Mouse (Mus musculus) cerebellum, adult (tissue): Measurements from ENCODE around the gene Il5ra.

Source experiments
- ATAC-seq: cut with Nextera tagmentation; 2 replicates; pipeline ENCODE4 v1.9.2; 2017; ENCODE audit warnings: mild to moderate bottlenecking, moderate library complexity, mixed read lengths; ENCODE audit not compliant: insufficient number of reproducible peaks, low FRiP score, low TSS enrichment

Gene Il5ra

DNA sequence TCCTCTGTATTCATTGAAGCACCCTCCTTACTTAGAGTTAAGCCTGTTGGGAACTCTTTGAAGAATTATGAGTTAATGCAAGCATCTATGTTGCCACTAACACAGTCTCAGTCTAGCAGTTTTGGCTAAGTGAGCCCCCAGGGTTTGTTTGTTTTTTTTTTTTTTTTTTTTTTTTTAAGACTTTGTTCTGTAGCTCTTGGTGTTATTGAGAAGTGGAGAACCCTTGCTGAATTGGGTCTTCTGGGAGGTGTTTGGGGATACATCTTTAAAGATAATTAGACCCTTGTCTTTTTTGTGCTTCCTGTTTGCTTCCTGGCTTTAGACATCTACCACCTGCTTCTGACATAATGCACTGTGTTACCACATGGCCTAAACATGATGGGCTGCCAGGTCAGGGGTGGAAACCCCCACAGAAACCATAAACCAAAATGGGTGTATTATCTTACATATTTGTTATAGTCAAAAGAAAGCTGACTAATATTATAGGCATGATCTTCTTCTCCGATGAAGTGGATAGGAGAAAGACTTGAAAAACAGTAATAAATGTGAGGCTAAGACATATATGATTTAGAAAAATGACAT, 8.5 kb downstream of the Il5ra start:
- no peak for ATAC-seq

DNA sequence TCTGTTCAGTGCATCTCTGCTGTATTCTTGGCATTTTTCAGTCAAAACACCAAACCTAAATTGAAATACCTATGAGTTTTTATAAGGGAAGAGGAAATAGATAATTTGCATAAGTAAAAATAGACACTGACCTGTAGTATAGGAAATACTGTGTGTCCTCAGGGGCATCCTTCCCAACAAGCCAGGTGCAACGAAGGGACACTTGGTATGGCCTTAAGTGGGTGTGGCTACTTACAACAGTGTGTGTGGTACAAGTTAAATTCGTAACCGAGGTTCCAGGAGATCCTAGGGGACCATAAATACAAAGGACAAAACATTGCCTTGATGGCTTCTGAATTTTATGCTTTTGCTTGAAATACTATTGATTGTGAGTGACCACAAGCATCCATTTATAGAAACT, 10.6 kb downstream of the Il5ra start:
- ATAC-seq, result no peak

DNA sequence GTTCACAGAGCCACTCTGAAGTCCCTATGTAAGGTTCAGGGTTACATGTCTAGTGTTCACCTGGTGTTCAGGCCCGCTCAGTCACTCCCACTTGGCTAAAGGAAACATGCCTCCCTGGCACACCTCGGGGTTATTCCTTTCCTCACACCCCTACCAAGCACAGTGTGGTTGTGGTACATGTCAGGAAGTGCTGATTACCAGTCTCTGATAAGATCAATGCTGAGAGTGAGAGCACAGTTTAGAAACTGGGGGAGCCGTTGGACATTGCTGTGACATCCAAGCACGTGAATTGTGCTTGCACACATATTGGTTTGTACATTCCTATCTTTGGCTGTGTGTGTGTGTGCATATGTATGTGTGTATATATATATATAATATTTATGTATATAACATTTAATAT, 16.3 kb downstream of the Il5ra start:
- no peak for ATAC-seq

DNA sequence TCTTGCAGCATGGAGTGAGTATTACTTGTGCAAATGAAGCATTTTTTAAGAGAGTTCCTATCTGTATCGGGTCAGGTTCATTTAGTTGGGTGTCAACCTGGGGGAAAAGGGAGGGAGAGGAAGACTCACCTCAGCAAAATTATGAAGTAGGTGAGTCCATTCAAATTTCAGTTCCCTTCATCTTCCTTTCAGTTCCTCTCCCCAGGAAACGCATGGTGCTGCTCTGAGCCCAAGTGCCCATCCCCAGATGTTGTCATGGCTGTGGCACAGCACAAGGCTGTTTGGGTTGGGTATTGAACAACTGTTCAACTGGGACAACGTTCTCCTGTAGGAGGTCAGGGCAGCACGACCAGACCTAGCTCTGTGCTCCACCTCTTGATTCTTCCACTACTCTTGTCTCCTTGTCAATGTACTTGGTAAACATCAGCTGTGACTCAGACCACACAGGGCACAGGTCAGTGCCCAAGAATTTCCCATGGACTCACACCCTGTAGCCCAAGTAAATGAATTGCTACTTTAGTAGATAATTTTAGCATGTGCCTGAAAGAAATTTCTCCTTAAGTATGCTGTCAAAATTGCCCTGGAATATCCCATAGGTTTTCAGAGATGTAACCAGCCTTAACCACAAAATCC, 19.0 kb downstream of the Il5ra start:
- no peak for ATAC-seq

GRCm38 (mm10) chr6:106727703-106728102, 21.1 kb downstream of the Il5ra start:
- ATAC-seq, result no peak

DNA sequence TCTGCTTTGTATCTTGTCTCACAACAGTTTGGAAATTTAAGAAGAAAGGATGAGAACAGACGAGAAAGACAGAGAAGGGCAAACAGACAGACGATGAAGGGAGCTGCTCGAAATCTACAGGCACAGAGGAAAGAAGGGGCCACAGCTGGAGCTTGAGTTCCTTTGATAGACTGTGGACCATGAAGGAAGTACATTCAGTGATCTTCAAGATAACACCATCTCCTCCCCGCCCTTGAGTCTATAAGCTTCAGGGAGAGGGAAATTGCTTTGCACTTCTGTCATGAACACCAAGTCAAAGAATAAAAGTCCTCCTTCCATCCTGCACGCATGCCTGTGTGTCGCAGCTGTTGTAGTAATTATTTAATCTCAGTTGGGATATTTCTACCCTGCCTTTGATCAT, 22.8 kb downstream of the Il5ra start:
- ATAC-seq, result no peak

DNA sequence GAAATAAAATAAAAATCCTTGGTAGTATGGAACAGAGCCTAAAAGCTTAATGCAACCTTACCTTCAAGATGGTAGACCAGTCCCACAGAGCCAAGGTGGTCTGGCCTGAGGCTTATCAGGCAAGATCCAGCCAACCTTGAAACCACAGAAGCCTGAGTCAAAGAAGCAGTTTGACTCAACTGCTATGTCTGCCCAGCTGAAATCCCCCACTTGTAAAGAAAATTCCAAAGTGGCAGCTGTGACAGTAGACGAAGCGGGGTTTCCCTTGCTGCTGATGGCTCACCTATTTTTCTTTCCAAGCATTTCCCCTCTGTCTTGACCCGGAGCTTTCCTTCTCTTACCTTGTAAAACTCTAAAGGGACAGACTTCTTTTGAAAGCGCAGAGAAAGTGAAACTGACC, 23.2 kb downstream of the Il5ra start:
- no peak for ATAC-seq

DNA sequence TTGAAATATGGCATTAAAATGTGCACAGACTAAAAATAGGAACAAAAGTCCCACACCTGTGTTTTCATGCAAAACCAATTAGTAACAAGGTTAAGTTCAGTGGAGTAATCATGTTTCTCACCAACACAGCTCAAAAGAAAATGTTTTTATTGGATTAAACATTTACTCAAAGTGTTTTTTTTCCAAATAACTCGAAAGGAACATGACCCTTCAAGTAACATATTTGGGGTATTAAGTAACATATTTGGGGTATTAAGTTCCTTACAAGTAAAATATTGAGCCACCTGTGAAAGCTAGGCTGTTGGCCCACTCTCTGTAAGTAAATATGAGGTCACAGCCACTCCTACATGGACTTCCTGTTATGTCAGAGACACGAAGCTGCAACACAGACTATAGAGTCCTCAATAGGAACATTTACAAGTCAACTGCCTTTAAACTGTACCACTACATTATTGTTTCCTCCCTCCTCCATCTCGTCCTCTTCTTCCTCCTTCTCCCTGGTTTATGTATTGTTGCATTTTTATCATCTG, 43.3 kb downstream of the Il5ra start:
- ATAC-seq, result no peak

DNA sequence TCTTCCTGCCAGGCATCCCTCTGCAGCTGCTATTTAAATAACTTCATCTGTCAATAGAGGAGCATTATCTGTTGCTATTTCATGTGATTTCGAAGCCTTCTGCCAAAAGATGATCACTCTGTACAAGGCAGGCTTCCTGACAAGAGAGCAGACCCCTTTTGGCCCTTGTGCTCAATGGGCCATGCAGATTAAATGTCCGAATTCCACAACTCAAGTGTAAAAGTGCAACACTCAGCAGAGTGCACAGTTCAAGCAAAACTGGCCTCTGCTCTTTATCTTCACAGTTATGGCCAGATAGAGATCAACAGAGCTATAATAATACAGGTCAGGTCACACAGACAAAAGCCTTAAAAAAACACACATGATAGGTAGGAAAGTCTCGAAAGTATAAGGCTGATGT, 46.9 kb downstream of the Il5ra start:
- no peak for ATAC-seq

DNA sequence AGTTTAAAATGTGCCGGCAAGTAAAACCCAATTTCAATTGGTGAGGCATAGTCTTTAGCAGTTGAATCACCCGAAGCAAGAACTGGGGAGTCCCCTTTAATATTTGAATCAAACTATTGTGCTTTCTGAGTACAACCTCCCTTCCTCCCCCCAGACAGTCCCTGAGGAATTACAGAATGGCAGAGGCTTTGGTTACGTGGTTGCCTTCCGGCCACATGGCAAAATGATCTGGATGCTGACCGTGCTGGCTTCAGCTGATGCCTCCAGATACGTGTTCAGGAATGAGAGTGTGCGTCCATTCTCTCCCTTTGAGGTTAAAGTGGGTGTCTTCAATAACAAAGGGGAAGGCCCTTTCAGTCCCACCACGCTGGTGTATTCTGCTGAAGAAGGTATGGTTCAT, 73.3 kb downstream of the Il5ra start:
- no peak for ATAC-seq

DNA sequence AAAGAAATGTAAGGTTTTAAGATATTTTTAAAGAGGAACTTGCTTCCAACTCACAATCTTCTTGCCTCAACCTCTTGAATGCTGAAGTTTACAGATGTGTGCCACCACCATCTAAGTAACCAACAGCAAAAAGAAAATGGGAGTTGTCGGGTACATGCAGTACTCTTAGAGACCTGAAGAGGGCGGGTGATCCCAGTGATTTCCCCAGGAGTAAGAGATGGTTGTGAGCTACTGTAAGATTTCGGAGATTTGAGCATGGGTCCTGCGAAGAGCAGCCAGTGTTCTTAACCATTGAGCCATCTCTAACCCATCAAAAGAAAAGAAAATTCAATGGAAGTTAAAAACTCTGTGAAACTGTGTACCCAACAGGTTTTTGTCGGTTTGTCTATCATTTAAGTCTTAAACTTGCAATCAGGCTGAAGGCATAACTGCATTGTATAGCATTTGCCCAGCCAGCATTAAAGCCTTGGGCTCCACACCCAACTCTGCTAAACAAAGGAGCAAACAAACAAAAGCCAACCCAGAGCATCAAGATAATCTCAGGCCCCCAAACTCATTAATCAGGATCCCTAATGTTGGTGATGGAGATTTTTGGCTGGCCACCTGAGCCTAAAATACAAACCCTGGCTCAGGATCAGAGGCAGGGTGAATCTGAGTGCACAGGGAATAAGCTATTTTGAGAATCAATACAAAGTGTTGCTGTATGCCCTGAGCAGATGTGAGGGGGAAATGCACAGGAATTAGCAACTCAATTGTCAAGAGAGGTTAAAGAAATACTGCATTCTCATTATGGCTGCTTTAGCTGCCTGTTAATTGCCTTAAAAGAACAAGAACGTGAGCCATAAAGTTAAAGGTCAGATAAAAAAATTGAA, 84.8 kb downstream of the Il5ra start:
- ATAC-seq, result 0 out of 2 replicates have a peak, but pooled peaks have one; percentile 36
